Mouse (Mus musculus): ENCODE measurements around the gene Utrn.

DNA sequence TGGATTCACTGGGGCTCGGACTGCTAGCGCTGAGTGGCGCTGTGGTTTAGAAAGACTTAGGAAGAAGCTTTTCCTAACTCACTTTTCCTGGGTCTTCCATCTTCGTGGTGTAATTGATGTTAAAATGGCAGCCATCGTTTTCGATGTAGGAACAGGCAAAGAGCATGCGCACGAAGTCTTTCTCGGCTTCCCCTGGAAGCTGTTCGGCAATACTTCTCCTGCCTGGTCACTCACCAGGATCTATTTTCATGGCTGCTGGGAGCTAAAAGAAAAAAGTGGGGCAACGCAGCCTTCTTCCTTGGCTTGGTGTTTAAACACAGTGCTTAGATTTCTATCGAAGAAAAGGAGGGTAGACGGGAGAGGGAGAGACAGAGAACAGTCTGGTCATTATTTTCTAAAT is 42.3 kb upstream of the Utrn start:
- TF ChIP-seq CTCF (IDR thresholded peaks at IDR 0.05; ENCODE audit: low read depth) (no peak), EP300 (IDR thresholded peaks at IDR 0.05; ENCODE audit: low read depth) (no peak)
